Mouse (Mus musculus) adrenal gland, adult 18-20 months (tissue): Measurements from ENCODE around the gene Fgfrl1. TPM values are rescaled to one million over a fixed set of nuclear protein-coding genes. Genes with fewer than 3 reads are reported as not detected.
A peak's percentile ranks its signal among the peaks of the same experiment; 100 is the strongest.

Experiments used
- DNase-seq, 2 experiments: peaks; one replicate each; pipeline ENCODE4 v3.0.0; 2021 to 2022; ENCODE audit warnings: low spot score in 2 of 2
- total RNA-seq, 2 experiments: library from RNA; stranded (reverse); gene quantifications; 1 replicate in 1 of 2; 2 replicates in 1 of 2; pipeline ENCODE4 v1.2.3; 2021

The Fgfrl1 gene
- total RNA-seq, 2 experiments from 2014 or later, result 30.3 to 68.9 TPM

DNA sequence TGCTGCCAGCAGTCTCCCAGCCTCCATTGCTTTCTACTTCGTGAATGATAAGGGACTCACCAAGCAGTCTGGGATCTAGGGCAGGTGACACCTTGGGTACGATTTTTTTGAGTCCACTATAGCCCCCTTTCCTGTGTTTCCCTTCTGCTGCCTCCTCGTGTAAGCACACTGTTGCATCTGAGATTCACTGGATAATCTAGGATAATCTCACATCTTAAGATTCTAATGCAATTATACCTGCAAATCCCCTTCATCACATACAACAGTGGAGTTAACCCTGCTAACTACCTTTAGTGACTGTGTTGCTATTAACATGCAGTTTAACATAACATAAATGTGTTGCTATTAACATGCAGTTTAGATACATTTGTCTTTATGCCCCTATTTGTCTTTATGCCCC, 27.1 kb upstream of the Fgfrl1 start:
- no peak for DNase-seq

DNA sequence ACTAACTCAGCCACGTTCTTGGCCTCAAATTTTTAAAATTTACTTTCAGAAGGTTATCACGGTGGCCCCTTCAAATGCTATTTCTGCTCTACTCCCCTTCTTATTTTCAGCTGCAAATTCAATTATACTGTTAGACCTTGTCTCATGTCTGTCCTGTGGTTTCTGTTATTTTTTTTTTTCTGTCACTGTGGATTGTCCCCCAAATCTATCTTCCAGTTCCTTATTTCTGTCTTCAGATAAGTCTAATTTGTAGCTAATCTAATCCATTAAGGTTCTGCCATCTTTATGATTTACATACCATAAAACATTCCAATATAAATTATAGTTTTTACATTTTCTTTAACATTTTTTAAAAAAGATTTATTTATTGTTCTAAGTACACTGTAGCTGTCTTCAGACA, 24.8 kb upstream of the Fgfrl1 start:
- no peak for DNase-seq

DNA sequence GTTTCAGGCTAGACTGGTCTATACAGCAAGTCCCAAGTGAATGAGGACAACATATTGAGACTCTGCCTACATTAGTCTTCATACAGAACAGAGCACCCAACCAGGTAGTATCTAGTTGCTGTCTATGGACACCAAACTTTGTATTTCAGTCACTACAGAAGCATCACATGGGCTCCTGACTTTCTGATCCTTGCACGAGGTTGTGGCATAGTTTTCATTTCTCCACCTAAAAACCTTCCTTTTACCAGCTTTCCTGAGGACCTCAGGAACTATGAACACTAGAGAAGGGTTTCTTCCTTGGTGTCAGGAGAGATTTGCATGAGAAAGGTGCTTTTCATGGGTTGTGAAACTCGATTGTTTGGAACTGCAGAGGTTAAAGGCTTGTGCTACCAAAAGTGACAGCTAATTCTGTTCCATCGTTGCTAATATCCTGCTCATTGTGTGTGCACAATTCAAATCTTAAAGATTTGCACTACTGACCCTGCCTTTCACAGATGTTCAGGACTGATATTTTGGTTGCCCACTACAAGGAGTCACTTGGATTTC, 23.7 kb upstream of the Fgfrl1 start:
- no peak for DNase-seq

DNA sequence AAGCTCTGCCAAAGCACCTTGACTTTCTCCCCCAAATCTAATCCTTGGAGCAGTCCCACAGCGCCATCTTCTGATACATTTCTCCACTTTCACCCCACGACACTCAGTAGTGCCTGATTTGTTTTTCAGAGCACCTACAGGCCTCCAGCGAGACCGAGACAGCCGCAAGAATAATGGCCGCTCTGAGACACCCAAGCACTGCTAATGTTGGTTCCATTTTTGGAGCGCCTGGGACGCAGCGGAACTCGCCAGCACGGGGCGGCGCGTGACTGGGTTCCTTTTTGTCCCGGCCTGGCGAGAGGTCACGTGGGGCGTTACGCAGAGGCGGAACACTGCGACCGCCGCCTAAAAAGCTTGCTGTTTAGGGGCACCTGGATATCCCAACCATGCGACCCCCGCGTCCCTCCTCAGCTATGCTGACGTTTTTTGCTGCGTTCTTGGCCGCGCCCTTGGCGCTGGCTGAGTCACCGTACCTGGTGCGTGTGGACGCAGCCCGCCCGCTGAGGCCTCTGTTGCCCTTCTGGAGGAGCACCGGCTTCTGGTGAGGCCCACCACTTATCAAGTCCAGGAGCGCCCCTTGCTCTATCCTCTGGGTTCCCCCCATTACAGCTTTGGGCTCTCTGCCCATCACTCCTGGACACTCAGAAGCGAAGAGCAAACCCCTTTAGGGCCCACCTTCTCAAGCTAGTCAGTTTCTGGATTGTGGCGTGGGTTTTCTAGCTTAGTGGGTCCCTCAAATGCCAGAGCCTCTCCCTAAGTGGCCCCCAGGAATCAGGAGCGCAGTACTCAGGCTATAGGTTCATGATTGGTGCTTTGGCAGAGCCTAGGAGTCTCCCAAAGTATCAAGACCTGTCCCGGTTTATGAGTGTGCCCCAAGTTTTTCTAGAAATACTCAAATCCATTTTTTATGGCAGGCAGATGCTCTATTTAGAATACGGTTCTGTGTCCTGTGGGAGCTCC, 22.9 kb upstream of the Fgfrl1 start, which contains the start of gene Dgkq:
Dgkq (minus strand) TSS at position 696 of the 960 bp plus-strand sequence.
- DNase-seq, result peak; percentile 85

DNA sequence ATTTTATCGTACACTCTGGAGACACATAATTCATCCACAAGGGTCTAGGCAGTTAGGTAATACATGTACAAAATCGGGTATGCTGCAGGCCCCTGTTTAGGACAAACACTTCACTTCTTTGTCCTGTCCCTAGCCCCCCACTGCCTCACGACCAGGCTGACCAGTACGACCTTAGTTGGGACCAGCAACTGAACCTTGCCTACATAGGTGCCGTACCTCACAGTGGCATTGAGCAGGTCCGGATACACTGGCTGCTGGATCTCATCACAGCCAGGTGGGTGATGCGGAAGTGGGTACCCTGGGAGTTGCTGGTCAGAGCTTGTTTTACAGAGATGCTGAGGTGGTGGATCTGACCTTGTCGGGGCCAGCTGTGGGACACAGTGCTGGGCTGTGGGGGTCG, 22.2 kb upstream of the Fgfrl1 start:
- no peak for DNase-seq

DNA sequence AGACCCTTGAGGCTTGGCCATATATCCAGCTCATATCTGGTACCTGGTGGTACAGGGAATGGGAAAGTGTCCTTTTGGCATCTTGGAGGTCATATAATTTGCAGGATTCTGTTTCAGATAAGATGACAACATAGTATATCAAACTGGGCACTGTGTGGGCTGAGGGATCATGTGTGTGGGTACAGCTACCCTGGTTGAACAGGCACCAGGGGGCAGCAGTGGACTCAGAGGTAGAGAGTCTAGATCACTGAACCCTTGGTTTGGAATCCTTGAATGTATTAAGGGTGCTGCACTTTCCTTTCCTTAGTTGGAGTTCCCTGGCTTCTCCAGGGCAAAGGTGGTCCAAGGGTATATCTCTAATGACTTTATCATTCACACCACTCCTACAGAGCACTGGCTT, 21.4 kb upstream of the Fgfrl1 start:
- DNase-seq, result peak in 1 of 2 experiments; percentile 58

DNA sequence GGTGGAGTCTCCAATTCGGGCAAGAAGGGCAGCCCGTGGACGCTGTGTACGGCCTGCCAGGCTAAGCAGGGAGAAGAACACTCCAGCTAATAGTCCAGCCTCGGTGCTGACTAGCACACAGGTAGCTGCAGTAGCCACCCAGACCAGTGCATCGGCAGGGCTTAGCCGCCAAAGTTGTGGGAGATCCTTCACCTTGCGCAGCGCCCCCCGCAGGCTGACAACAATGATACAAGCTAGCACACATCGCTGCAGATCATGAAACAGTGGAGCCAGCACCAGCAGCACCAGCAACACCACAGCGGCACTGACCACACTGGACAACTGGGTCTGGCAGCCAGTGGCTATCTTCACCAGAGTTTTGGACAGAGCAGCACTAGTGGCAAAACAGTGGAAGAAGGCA, 20.4 kb upstream of the Fgfrl1 start:
- DNase-seq, result no peak

DNA sequence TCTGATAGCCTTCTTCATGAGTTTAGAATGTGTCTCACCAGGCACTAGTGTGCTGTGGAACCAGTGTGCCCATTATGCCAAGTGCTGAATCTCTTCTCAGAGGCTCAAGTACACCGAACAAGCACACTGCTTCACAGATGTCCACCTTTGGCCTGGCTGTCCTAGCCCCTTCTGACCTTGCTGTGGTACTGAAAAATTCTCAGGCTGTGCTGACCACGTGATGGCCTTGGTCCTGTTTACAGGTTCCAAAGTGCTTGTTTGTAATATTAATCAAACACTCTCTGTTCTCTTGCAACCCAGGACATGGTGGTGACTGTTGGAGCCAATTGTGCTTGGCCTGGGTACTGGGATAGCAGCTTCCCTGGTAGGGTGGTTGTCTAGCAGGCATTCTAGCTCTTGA, 17.6 kb upstream of the Fgfrl1 start:
- DNase-seq, result no peak

DNA sequence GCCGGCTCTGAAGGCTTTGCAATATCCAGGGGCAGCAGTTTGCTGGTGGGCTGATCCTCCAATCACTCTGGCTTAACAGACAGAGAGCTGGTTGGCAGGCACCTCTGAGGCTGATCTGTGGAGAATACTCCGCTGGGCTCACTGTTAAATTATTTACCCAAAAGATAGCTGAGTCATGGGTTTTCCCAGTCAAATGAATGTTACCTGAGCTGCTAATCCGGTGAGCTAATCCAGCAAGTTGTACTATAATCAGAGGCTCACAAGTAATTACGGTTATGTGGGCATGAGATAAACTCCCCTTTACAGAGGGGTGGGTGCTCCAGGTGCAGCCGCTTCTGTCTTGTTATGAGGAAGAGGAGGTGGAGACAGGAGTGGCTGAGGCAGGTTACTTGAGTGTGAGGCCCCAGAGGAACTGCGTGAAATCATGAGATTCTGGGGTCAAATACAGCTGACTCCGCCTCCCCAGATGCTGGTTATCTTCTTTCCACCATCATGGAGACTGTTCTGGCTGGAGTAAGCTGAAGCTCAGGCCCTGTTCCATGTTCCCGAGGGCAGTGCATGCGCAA, 16.8 kb upstream of the Fgfrl1 start, which contains the start of gene Slc26a1:
Slc26a1 (minus strand) TSS at position 319 of the 566 bp plus-strand sequence.
- no peak for DNase-seq

DNA sequence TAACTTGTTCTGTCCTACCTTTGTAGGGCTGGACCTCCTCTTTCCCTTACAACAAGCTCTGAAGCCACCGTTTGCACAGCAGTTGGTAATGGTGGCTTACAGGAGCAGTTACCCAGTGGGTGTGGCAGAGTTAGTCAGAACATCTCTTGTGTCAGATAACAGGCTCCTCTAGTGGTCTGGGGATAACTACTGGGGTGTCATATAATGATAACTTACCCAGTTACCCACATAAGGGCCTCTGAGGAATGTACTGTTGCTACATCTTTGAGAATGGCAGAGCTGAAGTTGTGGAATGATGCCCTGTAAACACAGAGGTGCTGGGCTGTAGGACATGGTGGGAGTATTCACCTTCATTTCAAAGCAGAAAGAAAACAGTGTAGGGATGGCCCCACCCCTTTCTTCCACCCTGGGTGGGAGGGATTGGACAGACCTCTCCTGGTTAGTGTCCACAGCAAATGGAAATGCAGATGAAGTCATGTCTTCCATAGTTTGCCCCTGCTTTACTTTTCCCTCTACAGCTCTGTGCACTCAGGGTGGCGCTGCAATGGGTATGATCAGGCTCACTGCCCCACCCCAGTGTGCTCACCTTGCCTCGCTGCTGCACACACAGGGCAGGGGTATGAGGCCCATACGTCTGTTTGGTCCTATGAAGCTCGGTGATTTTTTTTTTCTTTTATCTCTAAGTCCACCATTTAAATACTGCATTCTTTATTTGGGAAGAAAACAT, 15.2 kb upstream of the Fgfrl1 start:
- DNase-seq, result no peak

DNA sequence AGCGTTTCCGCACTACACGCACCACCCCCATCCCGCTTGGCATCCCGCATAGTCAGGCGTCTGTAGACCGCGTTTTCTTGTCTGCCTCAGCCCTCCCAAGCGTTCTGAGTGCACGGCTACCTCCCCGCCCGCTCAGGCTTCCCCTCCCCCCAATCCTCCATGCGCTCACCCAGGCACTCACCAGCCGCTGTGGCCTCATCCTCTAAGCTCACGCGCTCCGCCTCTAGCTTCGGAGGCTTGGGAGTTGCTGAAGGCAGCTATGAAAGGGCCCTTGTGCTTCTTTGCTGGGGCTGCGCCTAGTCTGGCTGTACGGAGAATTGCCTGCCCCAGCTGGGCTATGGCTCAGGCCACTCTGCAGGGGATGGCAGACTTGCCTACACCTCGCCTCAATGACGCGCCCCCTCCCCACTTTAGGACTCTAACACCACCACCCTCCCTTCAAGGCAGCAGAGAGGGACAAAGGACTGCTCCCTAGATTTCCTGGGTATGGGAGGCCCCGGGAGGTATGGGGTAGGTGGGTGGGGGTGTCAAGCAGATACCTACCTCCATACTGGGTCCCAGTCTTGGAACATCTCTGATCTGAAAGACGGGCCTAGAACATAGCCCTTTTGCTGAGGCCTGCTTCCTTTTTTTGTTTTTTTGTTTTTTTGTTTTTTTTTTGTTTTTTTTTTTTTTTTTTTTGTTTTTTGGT, 14.4 kb upstream of the Fgfrl1 start:
- DNase-seq, result no peak

DNA sequence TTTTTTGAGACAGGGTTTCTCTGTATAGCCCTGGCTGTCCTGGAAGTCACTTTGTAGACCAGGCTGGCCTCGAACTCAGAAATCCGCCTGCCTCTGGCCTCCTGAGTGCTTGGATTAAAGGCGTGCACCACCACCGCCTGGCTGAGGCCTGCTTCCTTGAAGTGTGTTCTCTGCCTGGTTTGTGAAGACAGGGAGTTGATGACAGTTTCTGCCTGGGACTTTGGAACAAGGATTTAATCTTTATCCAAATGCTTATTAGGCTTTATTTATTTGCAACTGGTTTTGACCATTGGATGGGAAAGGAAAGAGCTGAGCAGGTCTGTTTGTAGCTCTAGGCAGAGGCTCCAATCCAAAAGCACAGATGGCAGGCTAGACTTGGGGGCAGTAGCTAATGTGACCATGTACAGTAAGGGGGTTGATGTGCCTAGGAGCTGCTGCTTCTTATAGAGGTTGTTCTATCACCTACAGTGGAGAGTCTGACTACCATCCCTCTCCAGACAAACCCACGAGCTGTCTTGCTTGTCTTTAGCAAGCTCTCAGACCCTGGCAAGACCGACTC, 13.8 kb upstream of the Fgfrl1 start:
- DNase-seq, result no peak

DNA sequence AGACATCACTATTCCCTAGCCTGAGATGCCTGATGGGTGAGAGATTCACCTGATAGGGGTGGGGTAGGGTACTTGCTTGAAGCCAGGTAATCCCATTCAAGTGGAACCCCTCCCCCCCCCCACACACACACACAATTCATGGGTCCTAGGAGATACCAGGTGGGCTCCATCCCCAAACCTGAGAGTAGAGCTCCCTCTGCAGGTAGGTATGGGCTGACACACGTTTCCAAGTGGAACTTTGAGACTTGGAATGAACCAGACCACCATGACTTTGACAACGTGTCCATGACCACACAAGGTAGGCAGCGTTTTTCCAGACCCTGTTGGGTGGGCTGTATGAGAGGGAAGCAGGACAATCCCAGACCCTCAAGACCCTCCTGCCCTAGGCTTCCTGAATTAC, 12.3 kb upstream of the Fgfrl1 start:
- DNase-seq, result no peak

DNA sequence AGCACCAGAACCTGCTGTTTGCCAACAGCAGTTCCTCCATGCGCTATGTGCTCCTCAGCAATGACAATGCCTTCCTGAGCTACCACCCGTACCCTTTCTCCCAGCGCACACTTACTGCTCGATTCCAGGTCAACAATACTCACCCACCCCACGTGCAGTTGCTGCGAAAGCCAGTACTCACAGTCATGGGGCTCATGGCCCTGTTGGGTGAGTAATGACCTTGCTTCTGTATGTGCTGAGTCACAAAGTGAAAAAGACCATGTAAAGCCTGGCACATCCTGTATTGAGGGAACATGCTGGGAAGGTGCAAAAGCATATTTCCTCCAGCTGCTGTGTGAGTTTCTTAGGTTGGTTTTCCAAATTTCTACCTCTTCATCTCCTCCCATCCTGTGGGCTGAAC, 11.3 kb upstream of the Fgfrl1 start:
- no peak for DNase-seq

DNA sequence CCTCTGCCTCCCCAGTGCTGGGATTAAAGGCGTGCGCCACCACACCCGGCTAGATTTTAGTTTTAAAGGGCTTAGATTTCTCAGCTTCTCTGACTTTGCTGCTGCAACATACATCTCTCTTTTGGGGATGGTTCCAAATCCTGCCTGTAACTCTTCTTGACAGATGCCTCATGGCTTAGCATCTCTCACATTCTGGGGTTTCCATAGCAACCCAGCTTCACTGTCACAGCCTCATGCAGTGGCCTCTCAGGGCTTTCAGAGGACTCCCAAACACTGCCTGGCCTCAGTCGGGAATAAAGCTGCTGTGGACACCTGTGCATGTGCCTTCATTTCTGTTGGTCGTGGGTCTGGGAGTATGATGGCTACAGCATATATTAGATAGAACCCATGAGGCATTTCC, 3.1 kb upstream of the Fgfrl1 start:
- no peak for DNase-seq

DNA sequence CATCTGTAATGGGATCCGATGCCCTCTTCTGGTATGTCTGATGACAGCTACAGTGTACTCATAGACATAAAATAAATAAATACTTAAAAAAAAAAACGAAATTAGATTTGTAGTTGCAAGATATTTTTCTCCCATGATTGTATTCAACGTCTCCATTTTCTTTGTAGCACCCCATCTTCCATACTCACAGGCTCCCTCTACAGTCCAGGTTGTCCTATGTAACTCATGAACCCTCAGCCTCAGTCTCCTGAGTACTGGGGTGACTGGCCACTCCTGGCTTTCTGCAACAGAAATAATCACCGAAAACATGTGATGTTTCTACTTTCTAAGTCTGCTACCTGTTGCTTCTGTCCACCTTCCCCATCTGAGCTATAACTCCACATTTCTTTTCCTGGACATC, 1.0 kb upstream of the Fgfrl1 start:
- no peak for DNase-seq

DNA sequence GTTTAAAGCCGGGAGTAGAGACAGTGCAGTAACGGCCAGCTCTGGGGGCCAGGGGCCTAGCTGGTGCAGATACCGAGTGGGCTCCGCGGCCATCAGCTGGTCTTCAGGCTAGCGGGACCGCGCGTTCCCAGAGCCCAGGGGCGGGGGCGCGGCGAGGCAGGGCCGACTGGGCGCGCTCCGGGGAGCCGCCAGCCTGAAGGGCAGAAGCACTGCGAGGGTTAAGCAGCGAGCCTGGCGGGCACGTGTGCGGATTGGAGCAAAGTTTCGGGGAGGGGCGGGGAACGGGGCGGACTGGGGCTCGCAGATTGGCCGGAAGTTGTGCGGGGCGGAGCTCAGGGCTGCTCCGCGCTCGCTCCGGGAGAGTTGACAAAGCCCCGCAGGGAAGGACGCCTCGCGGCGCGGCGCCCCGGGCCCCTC, 1.7 kb downstream of the Fgfrl1 start:
- DNase-seq, result peak; percentile 72 to 78

DNA sequence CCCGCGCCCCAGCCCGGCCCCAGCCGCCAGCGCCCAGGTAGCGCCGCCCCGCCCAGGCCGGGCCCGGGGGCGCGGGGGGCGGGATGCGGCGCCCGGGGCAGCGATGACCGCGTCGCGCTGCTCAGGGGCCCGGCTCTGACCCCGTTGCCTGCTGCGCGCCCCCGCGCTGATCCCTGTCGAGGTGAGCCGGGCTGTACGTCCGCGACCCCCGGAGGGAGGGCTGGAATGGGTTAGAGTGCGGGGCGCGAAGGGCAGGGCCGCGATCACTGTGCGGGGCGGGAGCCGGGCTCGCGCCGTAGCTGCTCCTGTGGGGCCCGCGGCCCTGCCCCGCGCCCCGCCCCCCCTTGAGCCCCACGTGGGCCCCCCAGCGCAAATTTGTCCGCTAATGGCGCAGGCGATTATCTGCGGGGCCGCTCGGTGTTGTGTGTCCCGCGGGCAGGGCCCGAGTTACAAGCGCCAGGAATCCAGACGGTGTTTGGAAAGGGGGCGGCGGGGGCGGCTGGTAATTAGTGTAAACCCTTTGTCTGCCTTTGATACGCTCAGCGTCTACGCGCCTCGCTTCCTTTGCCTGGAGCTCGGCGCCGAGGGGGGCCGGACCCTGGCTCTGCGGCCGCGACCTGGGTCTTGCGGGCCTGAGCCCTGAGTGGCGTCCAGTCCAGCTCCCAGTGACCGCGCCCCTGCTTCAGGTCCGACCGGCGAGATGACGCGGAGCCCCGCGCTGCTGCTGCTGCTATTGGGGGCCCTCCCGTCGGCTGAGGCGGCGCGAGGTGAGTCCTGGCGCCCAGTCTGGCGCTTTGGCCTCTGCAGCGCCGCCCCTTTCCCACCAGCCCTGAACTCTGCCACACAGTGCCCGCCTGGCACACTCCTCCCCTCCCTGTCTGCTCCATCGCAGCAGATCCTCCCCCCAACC, 2.4 kb downstream of the Fgfrl1 start:
- DNase-seq, result peak; percentile 44 to 56

DNA sequence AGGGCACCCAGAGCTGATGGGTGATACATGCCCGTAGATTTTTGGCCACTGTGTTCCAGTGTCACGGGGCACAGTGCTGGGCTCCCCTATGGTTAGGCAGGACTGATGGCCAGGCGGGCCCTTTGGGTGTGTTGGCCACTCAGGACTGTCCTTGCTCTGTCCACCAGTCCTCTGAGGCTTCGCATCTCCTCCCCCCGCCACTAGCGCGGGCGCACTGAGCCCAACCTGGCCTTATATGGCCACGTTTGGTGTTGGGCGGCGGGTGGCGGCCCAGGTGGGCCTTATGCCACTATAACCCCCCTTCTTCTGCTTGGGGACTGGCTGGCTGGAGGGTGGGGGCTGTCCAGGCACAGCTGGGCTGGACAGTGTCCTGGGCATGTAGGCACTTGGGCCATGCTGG, 3.7 kb downstream of the Fgfrl1 start:
- DNase-seq, result no peak
